Mouse (Mus musculus): Measurements from ENCODE around the gene Cd63.

Gene Cd63

DNA sequence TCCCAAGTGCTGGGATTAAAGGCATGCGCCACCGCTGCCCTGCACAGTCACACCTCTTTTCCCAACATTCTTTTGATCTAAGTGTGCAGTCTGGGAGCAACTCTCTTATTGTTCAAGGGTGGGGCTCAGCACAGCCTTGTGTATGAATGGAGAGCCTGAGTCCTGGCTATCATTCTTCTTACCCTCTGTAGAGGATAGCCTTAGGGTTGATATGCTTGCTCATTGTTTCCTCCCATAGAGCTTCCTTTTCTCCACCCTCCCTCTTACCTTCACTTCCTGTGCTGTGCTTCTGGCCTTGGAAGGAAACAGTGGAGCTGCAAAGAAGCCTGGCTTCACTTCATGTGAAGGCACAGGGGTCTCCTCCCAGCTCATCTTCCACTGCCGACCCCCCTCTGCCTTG, at the start of gene Cd63:
Cd63 (plus strand) TSS at position 292 of the 400 bp plus-strand sequence.
- DNase-seq (ENCODE audit: extremely low read depth, low read depth, low spot score): no peak

DNA sequence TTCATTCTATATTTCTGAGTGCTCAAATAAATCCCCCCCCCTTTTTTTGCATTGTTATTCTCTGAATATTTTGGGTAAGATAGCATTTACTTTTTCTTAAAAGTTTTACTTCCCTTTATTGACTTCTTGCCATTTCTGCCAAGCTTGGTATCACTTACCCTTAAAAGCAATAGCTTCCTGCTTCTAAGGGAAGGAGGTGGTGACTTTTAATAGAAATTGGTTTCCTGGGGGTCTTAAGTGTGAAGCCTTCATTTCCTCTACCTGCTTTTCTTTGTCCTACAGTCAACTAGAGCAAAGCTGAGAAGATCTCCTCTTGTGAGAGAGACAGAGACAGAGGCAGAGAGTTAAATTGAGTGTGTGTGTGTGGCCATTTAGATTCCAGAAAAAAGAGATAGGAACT, 39.6 kb upstream of the Cd63 start:
- no peak for DNase-seq (ENCODE audit: extremely low read depth, low read depth, low spot score)

DNA sequence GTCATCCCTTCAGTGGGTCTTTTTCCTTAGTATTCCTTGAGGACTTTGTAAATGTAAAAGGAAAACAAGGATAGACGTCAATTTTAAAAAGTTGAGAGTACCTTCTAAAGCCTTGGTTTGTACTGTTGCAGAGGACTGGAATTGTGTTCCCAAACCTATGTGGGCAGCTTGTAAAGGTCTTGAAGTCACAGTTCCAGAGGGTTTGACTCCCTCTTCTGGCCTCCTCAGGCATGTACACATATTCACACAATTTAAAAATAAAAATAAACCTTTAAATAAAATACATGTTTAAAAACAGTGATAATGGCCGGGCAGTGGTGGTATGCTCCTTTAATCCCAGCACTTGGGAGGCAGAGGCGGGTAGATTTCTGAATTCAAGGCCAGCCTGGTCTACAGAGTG, 34.7 kb upstream of the Cd63 start:
- DNase-seq (ENCODE audit: extremely low read depth, low read depth, low spot score): no peak

DNA sequence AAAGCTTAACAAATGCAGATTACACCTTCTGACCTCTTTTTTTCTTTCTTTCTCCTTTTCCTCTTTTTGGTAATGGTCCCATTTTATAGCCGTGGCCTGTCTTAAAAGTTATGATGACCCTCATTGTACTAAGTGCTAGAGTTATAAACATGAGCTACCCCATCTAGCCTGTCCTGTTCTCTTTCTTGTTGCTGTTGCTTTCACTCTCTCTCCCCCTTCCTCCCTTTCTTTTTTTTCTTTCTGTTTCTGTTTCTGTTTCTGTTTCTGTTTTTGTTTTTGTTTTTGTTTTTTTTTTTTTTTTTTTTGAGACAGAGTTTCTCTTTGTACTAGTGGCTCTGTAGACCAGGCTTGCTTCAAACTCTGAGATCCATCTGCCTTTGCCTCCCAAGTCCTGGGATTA, 34.3 kb upstream of the Cd63 start:
- DNase-seq (ENCODE audit: extremely low read depth, low read depth, low spot score): no peak

DNA sequence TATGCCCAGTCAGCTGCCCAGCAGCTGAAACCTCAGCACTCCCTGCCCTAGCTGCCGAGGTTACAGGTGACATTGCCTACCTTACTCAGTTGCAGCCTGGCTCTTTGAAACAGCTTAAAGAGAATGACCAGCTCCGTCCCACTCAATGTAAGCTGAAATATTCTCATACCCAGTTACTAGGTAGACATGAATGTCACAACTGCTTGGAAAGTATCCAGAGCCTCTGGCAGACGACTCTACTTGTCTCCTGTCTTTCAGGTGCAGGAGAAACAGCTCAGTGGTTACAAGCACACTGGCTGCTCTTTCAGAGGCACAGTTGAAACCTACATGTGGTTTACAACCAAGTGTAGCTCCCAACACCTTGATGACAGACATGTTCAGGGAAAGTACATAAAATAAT, 30.4 kb upstream of the Cd63 start:
- DNase-seq (ENCODE audit: extremely low read depth, low read depth, low spot score): peak; percentile 80

DNA sequence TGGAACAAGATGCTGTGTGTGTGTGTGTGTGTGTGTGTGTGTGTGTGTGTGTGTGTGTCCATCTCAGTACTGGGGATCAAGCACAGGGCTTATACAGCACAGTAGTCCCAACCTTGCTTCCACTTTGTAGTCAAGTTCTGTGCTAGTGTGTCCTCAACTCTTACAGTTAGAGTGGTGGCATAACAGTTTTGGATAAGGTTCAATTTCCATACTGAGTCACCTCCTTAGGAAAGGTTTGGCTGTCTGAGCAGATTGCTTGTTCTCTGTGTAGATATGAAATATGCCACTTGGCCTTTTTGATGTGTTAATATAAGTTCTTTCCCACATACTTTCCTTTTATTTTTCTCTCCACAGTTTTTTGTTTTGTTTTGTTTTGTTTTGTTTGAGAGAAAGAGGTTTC, 22.5 kb upstream of the Cd63 start:
- peak; percentile 23 for DNase-seq (ENCODE audit: extremely low read depth, low read depth, low spot score)

DNA sequence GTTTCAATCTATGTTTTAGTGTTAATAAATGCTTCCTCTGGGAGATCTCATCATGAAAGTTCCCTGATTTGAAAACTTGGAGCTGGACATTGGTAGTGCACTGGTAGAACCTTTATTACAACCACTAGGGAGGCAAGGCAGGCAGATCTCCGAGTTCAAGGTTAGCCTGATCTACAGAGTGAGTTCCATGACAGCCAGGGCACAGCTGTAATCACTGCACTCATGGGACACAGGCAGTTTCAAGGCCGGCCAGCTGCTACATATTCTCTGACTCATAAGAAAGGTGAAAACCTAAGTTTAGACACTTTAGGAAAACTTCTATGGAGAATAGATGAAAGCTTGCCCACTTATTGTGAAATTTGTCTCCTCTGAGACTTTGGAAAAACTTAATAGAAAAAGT, 22.0 kb upstream of the Cd63 start:
- DNase-seq (ENCODE audit: extremely low read depth, low read depth, low spot score): no peak

DNA sequence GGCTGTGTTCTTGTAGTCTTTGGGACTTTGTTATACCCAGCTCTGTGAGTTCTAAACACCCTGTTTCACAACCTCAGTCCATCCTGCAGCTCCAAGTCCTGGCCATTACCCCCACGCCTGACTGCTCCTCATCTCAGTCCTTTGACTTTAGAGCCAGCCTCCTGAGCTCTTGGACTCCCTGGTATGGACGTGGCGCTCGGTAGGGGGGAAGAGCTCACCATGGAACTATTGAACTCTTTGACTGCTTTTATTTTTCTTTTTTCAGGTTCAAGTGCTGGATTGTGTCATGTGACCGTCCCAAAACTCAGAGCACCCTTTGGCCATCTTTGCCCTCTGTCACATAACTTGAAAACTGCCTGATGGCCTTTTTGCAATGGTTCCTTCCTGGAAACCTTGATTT, 18.7 kb upstream of the Cd63 start:
- DNase-seq (ENCODE audit: extremely low read depth, low read depth, low spot score): no peak

DNA sequence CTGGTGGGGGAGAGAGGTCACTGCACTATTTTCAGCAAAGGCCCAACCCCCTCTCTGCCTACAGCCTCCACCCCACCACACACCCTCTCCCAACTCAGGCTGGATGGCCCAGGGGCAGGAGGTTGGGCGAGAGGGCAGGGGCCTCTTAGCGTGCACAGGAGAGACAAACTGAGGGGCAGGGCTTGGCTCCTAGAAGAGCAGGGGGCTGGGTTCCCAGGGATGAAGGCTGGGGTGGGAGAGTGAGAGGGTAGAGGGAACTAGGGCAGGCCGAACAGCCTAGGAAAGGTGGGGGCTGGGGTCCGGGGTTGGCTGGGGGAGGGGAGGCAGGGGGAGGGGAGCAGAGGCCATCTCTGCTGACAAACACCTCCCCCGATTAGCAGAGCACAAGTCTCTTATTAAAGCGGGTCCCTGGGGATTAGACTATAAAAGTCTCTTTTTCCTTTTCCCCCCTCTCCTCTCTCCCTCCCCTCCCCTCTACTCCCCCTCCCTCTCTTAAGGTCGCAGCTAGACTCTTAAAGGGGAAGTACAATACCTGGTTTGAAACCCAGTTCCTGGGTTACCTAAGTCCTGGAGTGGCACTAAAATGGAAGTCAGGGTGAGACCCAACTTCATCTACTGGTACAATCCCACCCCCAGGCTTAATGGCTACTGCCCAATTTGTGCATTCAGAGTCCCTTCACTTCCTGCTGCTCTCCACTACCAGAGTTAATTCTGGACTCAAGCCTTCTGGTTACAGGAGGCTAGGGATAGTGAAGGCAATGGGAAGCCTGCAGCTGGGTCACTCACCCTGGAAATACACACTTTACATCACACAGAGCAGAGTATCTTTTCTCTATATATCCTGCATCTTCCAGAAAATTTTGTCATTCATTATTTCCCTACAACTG, 11.6 kb upstream of the Cd63 start:
- DNase-seq (ENCODE audit: extremely low read depth, low read depth, low spot score): no peak

DNA sequence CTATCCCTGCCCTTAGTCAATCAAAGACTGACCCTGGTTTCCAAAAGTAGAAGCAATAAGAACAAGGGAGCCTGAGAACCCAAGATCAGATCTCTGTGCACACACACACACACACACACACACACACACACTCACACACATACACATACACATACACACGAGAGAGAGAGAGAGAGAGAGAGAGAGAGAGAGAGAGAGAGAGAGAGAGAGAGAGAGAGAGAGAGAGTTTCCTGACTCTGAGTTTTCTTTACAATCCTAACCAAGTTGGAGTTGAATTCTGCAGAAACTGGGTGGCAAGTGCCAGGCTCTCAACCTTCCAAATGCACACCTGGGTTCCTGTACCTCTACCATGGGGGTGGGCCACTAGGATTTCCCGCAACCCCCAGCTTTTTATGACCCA, 10.9 kb upstream of the Cd63 start:
- DNase-seq (ENCODE audit: extremely low read depth, low read depth, low spot score): no peak

DNA sequence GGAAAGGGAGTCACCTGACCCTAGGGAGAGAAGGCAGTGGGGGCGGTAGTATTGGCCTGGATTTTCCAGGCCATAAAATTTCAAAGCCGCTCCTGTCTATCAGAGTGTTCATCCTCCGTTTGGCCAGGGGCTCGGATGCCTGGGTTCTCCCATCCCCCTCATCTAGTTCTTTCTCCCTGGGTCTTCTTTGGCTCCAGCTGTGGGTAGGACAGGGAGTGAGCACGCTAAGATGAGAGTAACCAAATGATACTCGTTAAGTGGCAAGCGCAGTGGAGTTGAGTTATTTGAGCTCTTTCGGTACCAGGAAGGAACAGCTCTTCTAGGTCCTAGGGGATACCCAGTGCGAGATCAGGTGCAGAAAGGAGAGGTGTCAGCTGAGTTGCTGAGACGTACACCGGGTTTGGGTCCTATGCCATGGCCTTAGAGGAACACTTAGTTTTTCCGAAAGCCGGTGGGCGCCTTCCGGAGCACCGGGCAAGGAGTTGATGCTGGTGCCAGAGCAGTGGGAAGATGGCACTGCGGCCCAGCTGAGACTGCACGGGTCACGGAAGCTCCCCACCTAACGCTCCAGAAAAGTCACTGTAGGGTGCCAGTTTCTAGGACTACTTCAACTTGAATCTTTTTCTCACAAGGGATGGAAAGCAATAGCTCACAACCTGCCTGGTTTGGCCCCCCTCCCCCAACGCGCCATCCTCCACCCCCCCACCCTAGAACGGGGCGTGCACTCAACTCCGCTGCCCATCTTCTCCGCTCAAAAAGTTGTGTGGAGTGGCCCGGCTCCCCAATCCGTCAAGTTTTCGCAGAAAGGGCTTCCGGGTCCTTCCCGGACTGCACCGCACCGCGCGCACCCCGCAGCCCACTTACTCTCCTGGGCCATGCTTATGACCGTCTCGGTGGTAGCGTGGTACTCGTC, 10.2 kb upstream of the Cd63 start:
- DNase-seq (ENCODE audit: extremely low read depth, low read depth, low spot score): no peak

DNA sequence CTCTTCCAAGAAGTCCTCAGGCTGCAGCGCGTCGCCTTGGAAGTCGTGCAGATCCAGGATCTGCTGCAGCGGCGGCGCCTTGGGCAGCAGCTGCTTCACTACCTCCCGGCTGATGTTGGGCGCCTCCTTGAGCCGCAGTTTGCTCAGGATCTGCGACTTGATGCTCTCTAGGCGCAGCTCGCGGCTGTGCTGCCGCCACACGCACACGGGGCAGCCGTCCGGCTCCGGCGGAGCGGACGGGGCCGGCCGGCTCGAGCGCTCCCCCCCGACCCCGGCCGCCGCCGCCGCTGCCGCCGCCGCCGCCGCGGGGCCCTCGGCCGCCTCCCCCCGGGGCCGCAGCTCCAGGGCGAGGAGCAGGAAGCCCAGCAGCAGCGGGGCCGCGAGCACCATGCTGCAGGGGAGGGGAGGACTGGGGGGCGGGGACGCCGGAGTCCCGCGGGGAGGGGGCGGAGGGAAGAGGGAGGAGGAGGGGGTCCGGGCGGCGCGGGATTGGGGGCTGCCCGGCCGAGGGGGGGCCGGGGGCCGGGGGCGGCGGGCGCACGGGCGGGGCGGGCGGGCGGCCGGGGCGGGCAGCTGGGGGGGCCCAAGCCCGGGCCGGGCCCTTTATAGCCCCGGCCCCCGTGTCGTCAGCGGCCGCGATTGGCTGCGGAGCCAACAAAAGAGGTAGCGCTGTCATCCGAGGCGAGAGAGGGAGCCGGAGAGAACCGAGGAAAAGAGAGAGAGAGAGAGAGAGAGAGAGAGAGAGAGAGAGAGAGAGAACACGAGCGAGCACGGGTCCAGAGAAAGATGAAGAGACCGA, 9.3 kb upstream of the Cd63 start, which contains the start of gene Gdf11:
Gdf11 (minus strand) TSS at position 423 of the 799 bp plus-strand sequence.
- no peak for DNase-seq (ENCODE audit: extremely low read depth, low read depth, low spot score)

DNA sequence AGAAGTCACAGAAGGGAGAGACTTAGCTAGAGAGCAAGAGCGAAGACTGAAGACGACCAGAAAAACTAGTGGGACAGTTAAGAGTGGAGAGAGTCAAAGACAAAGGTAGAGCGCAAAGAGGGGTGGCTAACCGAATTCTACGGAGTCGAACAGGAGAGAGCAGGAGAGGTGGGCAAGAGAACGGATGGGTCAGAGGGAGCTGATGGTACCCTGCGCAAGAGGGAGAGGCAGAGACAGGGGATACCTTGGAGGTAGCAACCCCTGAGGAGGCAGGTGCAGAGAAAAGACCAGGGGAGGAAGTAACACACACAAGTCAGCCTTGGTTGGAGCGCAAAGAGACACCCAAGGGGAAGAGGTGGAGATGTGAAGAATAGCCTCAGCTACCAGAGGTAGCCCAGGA, 8.5 kb upstream of the Cd63 start:
- no peak for DNase-seq (ENCODE audit: extremely low read depth, low read depth, low spot score)

DNA sequence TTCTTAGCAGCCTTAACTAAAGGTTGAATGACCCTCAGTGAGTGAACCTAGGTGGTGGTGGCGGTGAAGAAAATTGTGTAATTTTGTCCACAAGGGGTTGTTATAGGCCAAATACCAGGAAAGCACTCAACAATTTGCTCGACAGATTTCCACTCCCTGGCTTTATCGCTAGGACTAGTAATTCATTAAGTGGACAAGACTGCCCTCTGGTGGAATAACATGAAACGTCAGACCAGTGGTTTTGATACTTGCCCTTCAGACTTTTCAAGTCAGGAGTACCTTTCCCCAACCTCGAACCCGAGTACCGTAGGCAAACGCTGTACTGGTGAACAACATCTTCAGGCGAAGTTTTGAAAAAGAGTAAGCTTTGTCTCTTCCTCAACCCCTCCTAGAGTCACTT, 5.4 kb upstream of the Cd63 start:
- no peak for DNase-seq (ENCODE audit: extremely low read depth, low read depth, low spot score)

DNA sequence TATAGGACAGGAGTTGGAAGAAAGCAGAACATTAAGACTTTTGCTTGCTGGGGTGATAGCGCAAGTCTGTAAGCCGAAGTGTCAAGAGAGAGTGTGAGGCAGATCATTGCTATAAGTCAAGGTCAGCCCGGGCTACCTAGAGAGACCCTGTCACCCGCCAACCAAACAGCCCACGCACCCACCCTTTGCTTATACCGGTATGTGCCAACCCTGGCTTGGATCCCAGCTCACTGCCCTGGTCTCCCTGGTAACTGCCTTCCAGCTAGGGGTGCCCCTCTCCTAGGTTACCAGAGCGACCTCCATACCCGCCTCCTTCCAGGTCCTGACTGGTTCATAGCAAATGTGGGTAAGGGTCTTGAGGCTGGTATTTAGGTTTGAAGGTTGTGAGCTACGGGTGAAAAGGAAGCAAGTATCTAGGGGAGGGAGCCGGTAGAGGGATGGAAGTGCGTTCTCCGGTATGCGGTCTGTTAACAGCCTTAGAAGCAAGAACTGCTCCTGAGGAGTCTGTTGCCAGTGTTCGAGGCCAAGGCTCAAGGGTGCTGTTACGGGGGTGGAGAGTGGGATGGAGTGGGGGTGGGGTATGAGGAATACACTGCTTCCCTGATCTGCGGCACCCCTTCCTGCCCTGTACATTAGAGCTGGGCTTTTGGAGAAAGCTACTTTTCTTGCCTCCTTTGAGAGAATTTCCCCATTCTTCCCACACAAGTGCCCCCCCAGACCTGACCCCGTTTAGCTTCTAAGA, 4.7 kb upstream of the Cd63 start:
- no peak for DNase-seq (ENCODE audit: extremely low read depth, low read depth, low spot score)

DNA sequence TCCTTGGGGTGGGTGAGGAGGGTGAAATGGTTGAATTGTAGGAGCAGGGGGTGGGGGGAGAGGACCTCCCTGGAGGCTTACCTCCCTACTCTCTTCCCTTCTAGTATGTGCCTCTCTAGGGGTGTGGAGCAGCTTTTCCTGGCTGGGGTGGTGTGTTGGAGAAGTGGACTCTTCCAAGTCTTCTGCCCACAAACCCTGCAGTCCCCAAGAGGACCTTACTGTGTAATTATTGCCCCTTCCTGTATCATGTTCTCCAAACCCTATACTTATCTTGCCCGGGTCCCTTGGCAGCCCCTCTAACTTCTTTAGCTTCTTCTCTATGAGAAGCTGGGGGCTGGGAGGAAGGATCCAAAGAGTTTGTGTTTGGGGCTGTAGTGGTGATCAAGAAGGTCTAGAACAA, 4.0 kb upstream of the Cd63 start:
- DNase-seq (ENCODE audit: extremely low read depth, low read depth, low spot score): no peak

DNA sequence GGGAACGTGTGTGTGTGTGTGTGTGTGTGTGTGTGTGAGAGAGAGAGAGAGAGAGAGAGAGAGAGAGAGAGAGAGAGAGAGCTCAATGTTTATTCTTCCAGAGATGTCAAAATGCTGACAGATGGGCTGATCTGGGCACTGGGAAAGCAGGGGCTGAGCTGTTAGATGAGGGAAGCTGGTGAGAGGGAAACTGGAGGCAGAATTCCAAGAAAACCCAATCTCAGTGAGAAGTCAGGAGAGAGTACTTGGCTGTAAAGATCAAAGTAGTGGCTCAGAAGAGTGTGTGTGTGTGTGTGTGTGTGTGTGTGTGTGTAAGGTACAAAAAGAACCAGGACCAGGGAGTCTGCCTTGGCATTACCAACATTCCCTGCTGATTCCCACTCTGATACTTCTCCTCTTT, 3.3 kb upstream of the Cd63 start:
- no peak for DNase-seq (ENCODE audit: extremely low read depth, low read depth, low spot score)

DNA sequence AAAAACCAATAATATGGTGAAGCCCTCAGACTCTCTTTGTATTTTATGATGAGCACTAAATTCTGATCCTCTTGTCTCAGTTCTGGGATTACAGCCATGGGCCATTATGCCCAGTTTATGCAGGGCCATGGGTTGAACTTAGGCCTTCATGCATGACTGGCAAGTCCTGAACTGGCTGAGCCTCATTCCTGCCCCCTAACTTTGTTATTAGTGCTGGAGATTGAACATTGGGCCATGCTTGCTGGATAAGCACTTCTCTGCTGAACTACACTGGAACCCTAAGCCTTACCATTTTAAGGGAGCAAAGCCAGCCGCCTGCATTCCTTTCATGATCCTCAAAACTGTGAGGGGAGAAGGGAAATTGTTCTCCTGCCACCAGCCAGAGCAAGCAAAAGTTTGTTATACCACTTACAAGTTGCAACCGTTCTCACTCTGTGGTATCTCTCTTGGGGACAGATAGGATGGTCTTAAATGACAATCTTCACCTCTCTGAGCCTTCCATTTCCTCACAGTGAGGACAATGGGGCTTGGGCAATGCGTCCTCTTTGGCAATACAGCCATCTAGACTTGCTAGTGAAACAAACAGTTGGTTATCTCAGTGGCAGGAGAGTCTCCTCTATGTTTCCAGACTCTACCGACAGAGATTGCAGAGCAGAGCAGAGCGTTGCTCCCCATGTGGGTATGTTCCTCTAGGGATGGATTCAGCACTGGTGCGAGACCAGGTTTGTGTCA, 864 bp upstream of the Cd63 start:
- no peak for DNase-seq (ENCODE audit: extremely low read depth, low read depth, low spot score)

DNA sequence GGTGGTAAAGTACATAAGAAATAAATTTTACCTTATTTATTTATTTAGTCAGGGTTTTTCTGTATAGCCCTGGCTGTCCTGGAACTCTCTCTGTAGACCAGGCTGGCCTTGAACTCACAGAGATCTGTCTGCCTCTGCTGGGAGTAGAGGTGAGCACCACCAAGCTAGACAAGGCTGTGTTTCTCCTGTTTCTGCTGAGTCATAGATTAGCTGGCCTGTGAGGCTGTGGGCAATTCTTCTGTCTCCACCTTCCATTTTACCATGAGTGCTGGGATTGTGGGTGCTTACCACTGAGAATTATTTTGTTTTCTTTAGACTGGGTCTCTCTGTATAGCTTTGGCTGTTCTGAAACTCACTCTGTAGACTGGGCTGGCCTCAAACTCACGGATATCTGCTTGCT, 620 bp downstream of the Cd63 start:
- DNase-seq (ENCODE audit: extremely low read depth, low read depth, low spot score): no peak

Data from fat pad, adult 2 months (tissue).